Mouse (Mus musculus) lung, postnatal 0 days (tissue): ENCODE results near the gene Lnx2. TPM values are rescaled to one million over a fixed set of nuclear protein-coding genes. Genes with fewer than 3 reads are reported as not detected.

Source experiments
- ATAC-seq: fragments of 200-750 bp; cut with Nextera tagmentation; 2 replicates; pipeline ENCODE4 v1.8.0; 2017; ENCODE audit warnings: moderate library complexity
- DNase-seq: peaks from one replicate; pipeline ENCODE4 v3.0.0-alpha.2; 2016; ENCODE audit warnings: low spot score
- H3K27ac ChIP-seq: fragments of 300-500 bp; sonication (generic); 2 replicates; pipeline ENCODE4 v1.5.1; 2014; ENCODE audit warnings: antibody characterized with exemption, mild to moderate bottlenecking, low read length, mixed read lengths
- H3K27me3 ChIP-seq: fragments of 300-500 bp; sonication (generic); replicated peaks from 2 replicates; pipeline ENCODE4 v1.6.1; 2014; ENCODE audit warnings: low read length, mixed read lengths; ENCODE audit not compliant: insufficient read depth
- H3K36me3 ChIP-seq: fragments of 300-500 bp; sonication (generic); 2 replicates; pipeline ENCODE4 v1.6.1; 2014; ENCODE audit warnings: low read length, mixed read lengths; ENCODE audit not compliant: insufficient read depth
- H3K4me1 ChIP-seq: fragments of 300-500 bp; sonication (generic); 2 replicates; pipeline ENCODE4 v1.6.1; 2014; ENCODE audit warnings: antibody characterized with exemption, low read depth, low read length, mixed read lengths; ENCODE audit not compliant: insufficient read depth
- H3K4me2 ChIP-seq: fragments of 300-500 bp; sonication (generic); replicated peaks from 2 replicates; pipeline ENCODE4 v1.6.1; 2014; ENCODE audit warnings: low read depth, mild to moderate bottlenecking, low read length, moderate library complexity, mixed read lengths
- H3K4me3 ChIP-seq: fragments of 300-500 bp; sonication (generic); 2 replicates; pipeline ENCODE4 v1.5.1; 2014; ENCODE audit warnings: low read depth, low read length
- H3K9ac ChIP-seq: fragments of 300-500 bp; sonication (generic); replicated peaks from 2 replicates; pipeline ENCODE4 v1.6.1; 2014; ENCODE audit warnings: low read depth, mild to moderate bottlenecking
- H3K9me3 ChIP-seq: fragments of 300-500 bp; sonication (generic); 2 replicates; pipeline ENCODE4 v1.6.1; 2016; ENCODE audit warnings: low read length, mixed read lengths
- CTCF ChIP-seq: IDR thresholded peaks from 2 replicates; pipeline ENCODE4 v1.5.1; 2016; ENCODE audit warnings: antibody characterized with exemption, mild to moderate bottlenecking
- EP300 ChIP-seq: IDR thresholded peaks from 2 replicates; pipeline ENCODE4 v1.6.1; 2016; ENCODE audit warnings: antibody characterized with exemption, mild to moderate bottlenecking, control low read depth
- WGBS: fragments of 180-500 bp; shearing (Covaris S2); extraction: QIAGEN DNeasy Blood & Tissue Kit; methylation state at CpG from one replicate; pipeline ENCODE4 v1.1.7; 2014; 5-methylcytosine and 5-hydroxymethylcytosine counted together
- polyA plus RNA-seq: library from polyadenylated mRNA; unstranded; fragments of >200 nt; fragmentation: Nextera tagmentation; extraction: Ambion mirVana; gene quantifications from 2 replicates; pipeline ENCODE4 v1.2.1, GENCODE M21; 2015

The Lnx2 gene
- polyA plus RNA-seq, 1 experiment from 2014 or later, result 14.5 TPM

DNA sequence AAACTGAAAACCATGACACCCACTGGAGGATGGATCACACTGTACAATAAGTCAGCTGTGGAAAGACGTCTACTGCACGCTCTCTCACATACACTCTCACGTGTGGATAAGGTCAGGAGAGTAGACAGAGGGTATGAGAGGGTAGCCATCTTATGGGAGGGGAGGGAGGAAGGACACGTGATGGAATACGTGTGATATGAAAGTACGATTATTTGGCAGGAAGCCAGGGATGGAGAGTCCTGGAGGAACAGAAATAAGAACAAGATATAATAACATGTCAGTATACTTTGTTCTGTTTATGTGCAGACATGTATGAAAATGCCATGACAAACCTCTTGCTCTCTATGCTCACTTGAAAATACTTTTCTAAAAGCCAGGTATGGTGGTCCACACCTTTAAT lies 41.1 kb downstream of the Lnx2 start:
- Histone ChIP-seq H3K4me3 (no peak overlapping the region), H3K9ac (no peak overlapping the region), H3K27me3 (no peaks in the 10 kb centered on the region), H3K27ac (peak overlapping the region; percentile 59; the same call in 1 of the 2 replicates), H3K36me3 (0 out of 2 replicates have a peak, but pooled peaks cover 30% of the 10 kb centered on the region), H3K4me1 (peaks cover 14% of the 10 kb centered on the region; the same call in 1 of the 2 replicates), H3K4me2 (no peak overlapping the region), H3K9me3 (no peaks in the 10 kb centered on the region)
- peak; percentile 34 for DNase-seq
- ATAC-seq, result no peak
- TF ChIP-seq EP300, result no peak
- no peak for TF ChIP-seq CTCF
- WGBS, result 43% methylated on average over 6 of the region's 6 CpGs

DNA sequence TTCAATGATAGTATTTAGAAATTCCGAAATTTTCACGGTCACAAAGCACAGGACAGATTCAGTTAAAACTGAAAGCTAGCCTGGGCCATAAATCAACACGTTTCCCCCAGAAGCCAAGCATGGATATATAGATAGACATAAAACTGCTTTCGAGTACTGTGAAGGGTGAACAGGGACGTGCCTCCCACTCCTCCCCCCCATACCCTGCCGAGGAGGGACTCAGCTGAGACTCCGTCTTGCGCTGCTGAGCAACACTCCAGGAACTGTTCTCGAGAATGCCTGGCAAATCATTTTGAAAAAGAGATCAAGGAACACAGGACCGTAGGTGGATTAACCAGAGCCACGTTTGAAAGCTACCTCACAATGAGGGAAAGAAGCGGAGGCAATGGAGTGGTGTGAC lies 42.1 kb downstream of the Lnx2 start:
- DNase-seq (no peak), ATAC-seq (no peak)
- TF ChIP-seq CTCF (no peak), EP300 (no peak)
- H3K9ac ChIP-seq, result no peak overlapping the region
- no peak overlapping the region for H3K27ac ChIP-seq
- no peak overlapping the region for H3K4me2 ChIP-seq
- H3K27me3 ChIP-seq, result no peaks in the 10 kb centered on the region
- peaks cover 14% of the 10 kb centered on the region; the same call in 1 of the 2 replicates for H3K4me1 ChIP-seq
- H3K36me3 ChIP-seq, result peaks cover 24% of the 10 kb centered on the region; the same call in 1 of the 2 replicates
- H3K4me3 ChIP-seq, result no peak overlapping the region
- no peaks in the 10 kb centered on the region for H3K9me3 ChIP-seq
- WGBS, result 74% methylated on average over 12 of the region's 12 CpGs

GRCm38 (mm10) chr5:147033155-147033554 lies 43.2 kb downstream of the Lnx2 start:
- TF ChIP-seq CTCF (no peak), EP300 (no peak)
- WGBS, result 62% methylated on average over 13 of the region's 13 CpGs

GRCm38 (mm10) chr5:147031281-147031680 lies 45.1 kb downstream of the Lnx2 start:
- H3K4me3 ChIP-seq, result no peak overlapping the region
- DNase-seq, result no peak
- H3K9ac ChIP-seq, result no peak overlapping the region
- H3K27me3 ChIP-seq, result no peaks in the 10 kb centered on the region
- no peaks in the 10 kb centered on the region for H3K9me3 ChIP-seq
- H3K36me3 ChIP-seq, result peaks cover 51% of the 10 kb centered on the region
- 63% methylated on average over 14 of the region's 14 CpGs for WGBS
- no peak overlapping the region for H3K4me2 ChIP-seq
- H3K27ac ChIP-seq, result peak overlapping the region; percentile 20
- no peak for ATAC-seq
- TF ChIP-seq CTCF, result no peak
- TF ChIP-seq EP300, result no peak
- H3K4me1 ChIP-seq, result peaks cover 1% of the 10 kb centered on the region; the same call in 1 of the 2 replicates

More at GRCm38 (mm10) chr5:147033155-147033554, 43.2 kb downstream of the Lnx2 start:
- DNase-seq (no peak), ATAC-seq (no peak)
- Histone ChIP-seq H3K9me3 (no peaks in the 10 kb centered on the region), H3K9ac (no peak overlapping the region), H3K4me1 (peaks cover 14% of the 10 kb centered on the region; the same call in 1 of the 2 replicates), H3K4me3 (no peak overlapping the region), H3K36me3 (peaks cover 35% of the 10 kb centered on the region), H3K27ac (no peak overlapping the region), H3K4me2 (no peak overlapping the region), H3K27me3 (no peaks in the 10 kb centered on the region)

GRCm38 (mm10) chr5:147024331-147025034 lies 51.9 kb downstream of the Lnx2 start:
- H3K4me1 ChIP-seq, result no peaks in the 10 kb centered on the region
- peak; percentile 55 for ATAC-seq

DNA sequence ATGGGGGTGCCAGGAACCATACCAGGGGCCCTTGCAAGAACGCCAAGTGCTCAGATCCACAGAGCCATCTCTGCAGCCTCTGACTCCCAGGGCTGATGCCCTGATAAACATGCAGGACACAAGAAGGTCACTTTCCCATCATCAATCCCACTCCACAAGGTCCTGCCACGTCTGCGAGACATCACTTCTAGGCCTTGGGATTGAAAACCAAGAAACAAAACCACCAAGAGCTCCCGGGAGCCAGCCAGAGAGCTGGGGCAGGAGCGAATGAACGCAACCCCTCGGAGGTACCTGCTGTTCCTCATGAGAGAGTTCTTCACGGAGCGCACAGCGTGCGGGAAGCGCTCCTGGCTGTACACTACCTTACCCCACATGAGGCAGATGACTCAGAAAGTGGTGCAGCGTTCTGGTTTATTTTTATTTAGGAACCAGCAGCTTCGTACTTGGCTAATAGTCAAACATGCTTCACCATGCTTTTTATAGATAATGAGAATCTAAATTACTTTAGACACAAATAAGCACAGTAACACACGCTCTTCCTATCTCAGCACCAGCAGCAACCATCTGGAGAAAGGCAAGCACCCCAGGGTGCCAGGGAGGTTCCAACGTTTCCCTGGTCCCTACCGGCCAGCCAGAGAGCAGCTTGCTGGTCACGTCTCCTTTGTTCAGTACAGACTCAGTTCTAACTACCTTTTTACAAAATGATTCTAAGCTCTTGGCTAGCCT lies 53.0 kb downstream of the Lnx2 start:
- DNase-seq (no peak), ATAC-seq (no peak)
- Histone ChIP-seq H3K9ac (no peak overlapping the region), H3K4me1 (no peaks in the 10 kb centered on the region), H3K4me2 (no peak overlapping the region), H3K27ac (no peak overlapping the region), H3K36me3 (peaks cover 49% of the 10 kb centered on the region), H3K9me3 (no peaks in the 10 kb centered on the region), H3K27me3 (no peaks in the 10 kb centered on the region), H3K4me3 (no peak overlapping the region)
- TF ChIP-seq CTCF, result no peak
- no peak for TF ChIP-seq EP300
- WGBS, result 89% methylated on average over 18 of the region's 18 CpGs

More at GRCm38 (mm10) chr5:147024331-147025034, 51.9 kb downstream of the Lnx2 start:
- H3K9me3 ChIP-seq, result no peaks in the 10 kb centered on the region
- no peak overlapping the region for H3K4me3 ChIP-seq
- TF ChIP-seq CTCF (no peak), EP300 (no peak)
- no peak overlapping the region for H3K9ac ChIP-seq
- peak; percentile 47 for DNase-seq
- H3K27ac ChIP-seq, result no peak overlapping the region
- H3K4me2 ChIP-seq, result no peak overlapping the region
- peaks cover 48% of the 10 kb centered on the region for H3K36me3 ChIP-seq
- H3K27me3 ChIP-seq, result no peaks in the 10 kb centered on the region
- 61% methylated on average over 24 of the region's 24 CpGs for WGBS
